Comparison of ENCODE assay signal across 9 mouse cellular contexts in the genomic region with DNA sequence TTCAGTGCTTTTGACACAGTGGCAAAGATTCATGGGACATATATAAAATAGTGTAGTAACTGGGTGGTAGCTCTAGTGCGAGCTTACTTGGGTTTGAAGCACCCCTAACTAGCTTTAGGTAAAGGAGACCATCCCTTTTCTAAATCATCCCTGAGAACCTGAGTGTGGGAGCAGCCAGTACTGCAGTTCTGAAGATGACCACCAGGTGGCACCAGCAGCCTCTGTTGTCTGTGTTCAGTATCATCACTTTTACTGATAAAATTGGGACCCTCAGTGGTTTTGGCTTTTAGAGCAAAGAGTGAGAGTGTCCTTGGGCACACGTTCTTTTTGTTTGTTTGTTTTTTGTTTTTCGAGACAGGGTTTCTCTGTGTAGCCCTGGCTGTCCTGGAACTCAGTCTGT. TPM values are rescaled to one million over a fixed set of nuclear protein-coding genes. Genes with fewer than 3 reads are reported as not detected.
DNase-seq lines count a peak whose midpoint lies in the region; ATAC-seq and TF ChIP-seq lines count a peak whose summit lies in the region.
"Had no signal": no experiment of that assay in that cellular context is flagged by ENCODE, and none has a peak within 500 bp of the region (broad histone marks: within the 10 kb centered on the region; RNA-seq: fewer than 3 reads in every experiment).

No protein-coding gene starts in this region.

- H3K4me3 ChIP-seq in forebrain, embryonic 10.5 days = no peak overlapping the region
- no peak overlapping the region for H3K4me3 ChIP-seq in forebrain, embryonic 12.5 days (replicated peaks)
- no peak overlapping the region for H3K4me3 ChIP-seq in hindbrain, postnatal 0 days (ENCODE audit: low read length)

- TF ChIP-seq CTCF in hindbrain, postnatal 0 days (IDR thresholded peaks at IDR 0.05; ENCODE audit: low read depth) = peak; percentile 96

- no peak overlapping the region for H3K9ac ChIP-seq in forebrain, embryonic 12.5 days
- no peak overlapping the region for H3K9ac ChIP-seq in hindbrain, postnatal 0 days (replicated peaks; ENCODE audit: low read length)
- H3K9ac ChIP-seq: midbrain, embryonic 12.5 days had no signal

- H3K9me3 ChIP-seq in forebrain, embryonic 10.5 days = no peaks in the 10 kb centered on the region
- H3K9me3 ChIP-seq in forebrain, embryonic 12.5 days = no peaks in the 10 kb centered on the region
- no peaks in the 10 kb centered on the region for H3K9me3 ChIP-seq in hindbrain, postnatal 0 days (ENCODE audit: low read length)
- H3K9me3 ChIP-seq: midbrain, embryonic 12.5 days had no signal

- no peak overlapping the region for H3K27ac ChIP-seq in forebrain, embryonic 10.5 days
- H3K27ac ChIP-seq in forebrain, embryonic 12.5 days = no peak overlapping the region
- H3K27ac ChIP-seq in hindbrain, postnatal 0 days = no peak overlapping the region
- H3K27ac ChIP-seq: midbrain, embryonic 12.5 days had no signal

- no peak overlapping the region; the same call in 1 of the 2 replicates for H3K4me2 ChIP-seq in forebrain, embryonic 12.5 days
- H3K4me2 ChIP-seq in hindbrain, postnatal 0 days (ENCODE audit: low read depth, low read length) = 0 out of 2 replicates have a peak overlapping the region, but pooled peaks have one; percentile 77

- ATAC-seq in forebrain, embryonic 12.5 days (ENCODE audit: low FRiP score) = no peak
- no peak for ATAC-seq in hindbrain, postnatal 0 days
- ATAC-seq in monocyte, adult 5-6 weeks (replicated peaks; ENCODE audit: insufficient number of reproducible peaks, low FRiP score, low TSS enrichment, poor library complexity, severe bottlenecking) = peak; percentile 44; the same call in 1 of the 2 replicates

- DNase-seq in forebrain, embryonic 10.5 days (ENCODE audit: extremely low spot score, low spot score) = peak; percentile 84
- DNase-seq in c-Kit-negative CD71-positive TER-119-positive erythroid progenitor cells, embryonic 14.5 days (ENCODE audit: low read depth, low spot score) = peak; percentile 67
- DNase-seq in forelimb bud, embryonic 11.5 days (ENCODE audit: low read depth, low spot score) = peak; percentile 76
- peak; percentile 84 for DNase-seq in hindbrain, postnatal 0 days (ENCODE audit: low spot score)
- peak; percentile 89 for DNase-seq in left cerebral cortex, postnatal 4 days
- DNase-seq in spleen, postnatal 36 days (ENCODE audit: low spot score in 2 of 2) = peak; percentile 65 to 74

- intact Hi-C loops in left cerebral cortex, postnatal 4 days (cut with DNase I) = loop anchor here (5.0 kb wide), 1 partner anchor 36 kb away; a partner anchor contains a TSS

- peaks cover 49% of the 10 kb centered on the region for H3K36me3 ChIP-seq in forebrain, embryonic 10.5 days (replicated peaks)
- peaks cover 28% of the 10 kb centered on the region for H3K36me3 ChIP-seq in forebrain, embryonic 12.5 days (replicated peaks)
- peaks cover 14% of the 10 kb centered on the region for H3K36me3 ChIP-seq in hindbrain, postnatal 0 days (ENCODE audit: insufficient read depth, low read length)

- H3K27me3 ChIP-seq in forebrain, embryonic 10.5 days (ENCODE audit: poor library complexity, severe bottlenecking) = no peaks in the 10 kb centered on the region
- H3K27me3 ChIP-seq in forebrain, embryonic 12.5 days = no peaks in the 10 kb centered on the region
- no peaks in the 10 kb centered on the region for H3K27me3 ChIP-seq in hindbrain, postnatal 0 days (ENCODE audit: insufficient read depth, low read length)
- H3K27me3 ChIP-seq: midbrain, embryonic 12.5 days had no signal

- WGBS in forebrain, embryonic 10.5 days = 11% methylated on average over 3 of the region's 3 CpGs
- 12% methylated on average over 3 of the region's 3 CpGs for WGBS in forebrain, embryonic 12.5 days
- 1% methylated on average over 3 of the region's 3 CpGs for WGBS in hindbrain, postnatal 0 days

- peaks cover 20% of the 10 kb centered on the region for H3K4me1 ChIP-seq in forebrain, embryonic 10.5 days
- peaks cover 12% of the 10 kb centered on the region for H3K4me1 ChIP-seq in forebrain, embryonic 12.5 days
- H3K4me1 ChIP-seq in hindbrain, postnatal 0 days (ENCODE audit: insufficient read depth, low read length) = peaks cover 12% of the 10 kb centered on the region; the same call in 1 of the 2 replicates

RNA-seq across cellular contexts. Expression of a gene that starts 1.9 kb away (rescaled TPM):
- 26.6 and 28.9 TPM in 2 replicates for polyA plus RNA-seq in forebrain, embryonic 10.5 days (2016; fragmentation: Nextera tagmentation; extraction: Ambion mirVana)
- 31.4 and 31.7 TPM in 2 replicates for polyA plus RNA-seq in forebrain, embryonic 12.5 days (2016; fragmentation: Nextera tagmentation; extraction: Ambion mirVana)
- total RNA-seq in hindbrain, postnatal 0 days (2014; rRNA removed) = 66.7 and 66.8 TPM in 2 replicates
- 42.9 and 44.0 TPM in 2 replicates for polyA plus RNA-seq in hindbrain, postnatal 0 days (2015; fragmentation: Nextera tagmentation; extraction: Ambion mirVana)
- 10 to 100 TPM; 32.3 to 32.4 TPM for total RNA-seq in left cerebral cortex, postnatal 4 days (2021)
- 23.1 to 47.1 TPM (median 26.2 TPM) in 3 replicates for total RNA-seq in monocyte, adult 5-6 weeks (2017)

RNA-seq across cellular contexts. Expression of a gene that starts 21.2 kb away (rescaled TPM):
- 51.6 and 54.5 TPM in 2 replicates for polyA plus RNA-seq in forebrain, embryonic 10.5 days (2016; fragmentation: Nextera tagmentation; extraction: Ambion mirVana)
- polyA plus RNA-seq in forebrain, embryonic 12.5 days (2016; fragmentation: Nextera tagmentation; extraction: Ambion mirVana) = 68.1 and 73.2 TPM in 2 replicates
- 70.3 and 76.2 TPM in 2 replicates for total RNA-seq in hindbrain, postnatal 0 days (2014; rRNA removed)
- 105 and 115 TPM in 2 replicates for polyA plus RNA-seq in hindbrain, postnatal 0 days (2015; fragmentation: Nextera tagmentation; extraction: Ambion mirVana)
- 10 to 100 TPM; 60.3 to 62.0 TPM for total RNA-seq in left cerebral cortex, postnatal 4 days (2021)
- total RNA-seq in monocyte, adult 5-6 weeks (2017) = 26.6 to 41.4 TPM (median 37.6 TPM) in 3 replicates

RNA-seq across cellular contexts. Expression of a gene that starts 28.1 kb away (rescaled TPM):
- 129 and 141 TPM in 2 replicates for polyA plus RNA-seq in forebrain, embryonic 10.5 days (2016; fragmentation: Nextera tagmentation; extraction: Ambion mirVana)
- 115 and 118 TPM in 2 replicates for polyA plus RNA-seq in forebrain, embryonic 12.5 days (2016; fragmentation: Nextera tagmentation; extraction: Ambion mirVana)
- 59.3 and 66.7 TPM in 2 replicates for total RNA-seq in hindbrain, postnatal 0 days (2014; rRNA removed)
- 105 and 117 TPM in 2 replicates for polyA plus RNA-seq in hindbrain, postnatal 0 days (2015; fragmentation: Nextera tagmentation; extraction: Ambion mirVana)
- total RNA-seq in left cerebral cortex, postnatal 4 days (2021) = 100 to 1,000 TPM; 109 to 111 TPM
- total RNA-seq in monocyte, adult 5-6 weeks (2017) = 150 to 192 TPM (median 183 TPM) in 3 replicates

RNA-seq across cellular contexts. Expression of a gene that starts 30.7 kb away (rescaled TPM):
- 55.6 and 57.8 TPM in 2 replicates for polyA plus RNA-seq in forebrain, embryonic 10.5 days (2016; fragmentation: Nextera tagmentation; extraction: Ambion mirVana)
- polyA plus RNA-seq in forebrain, embryonic 12.5 days (2016; fragmentation: Nextera tagmentation; extraction: Ambion mirVana) = 61.6 and 64.7 TPM in 2 replicates
- total RNA-seq in hindbrain, postnatal 0 days (2014; rRNA removed) = 60.2 and 87.5 TPM in 2 replicates
- polyA plus RNA-seq in hindbrain, postnatal 0 days (2015; fragmentation: Nextera tagmentation; extraction: Ambion mirVana) = 38.8 and 38.9 TPM in 2 replicates
- 10 to 100 TPM; 91.4 to 92.9 TPM for total RNA-seq in left cerebral cortex, postnatal 4 days (2021)
- 37.8 to 73.6 TPM (median 40.6 TPM) in 3 replicates for total RNA-seq in monocyte, adult 5-6 weeks (2017)

RNA-seq across cellular contexts. Expression of a gene that starts 33.2 kb away (rescaled TPM):
- polyA plus RNA-seq in forebrain, embryonic 10.5 days (2016; fragmentation: Nextera tagmentation; extraction: Ambion mirVana) = 44.1 and 48.0 TPM in 2 replicates
- polyA plus RNA-seq in forebrain, embryonic 12.5 days (2016; fragmentation: Nextera tagmentation; extraction: Ambion mirVana) = 47.4 and 52.4 TPM in 2 replicates
- total RNA-seq in hindbrain, postnatal 0 days (2014; rRNA removed) = 17.9 and 18.7 TPM in 2 replicates
- 19.9 and 23.4 TPM in 2 replicates for polyA plus RNA-seq in hindbrain, postnatal 0 days (2015; fragmentation: Nextera tagmentation; extraction: Ambion mirVana)
- 10 to 100 TPM; 49.7 to 50.2 TPM for total RNA-seq in left cerebral cortex, postnatal 4 days (2021)
- total RNA-seq in monocyte, adult 5-6 weeks (2017) = 123 to 183 TPM (median 145 TPM) in 3 replicates
